Mouse (Mus musculus) testis, adult 2 months (tissue): ENCODE data around the gene Zfp612.

Experiments used
- CTCF ChIP-seq: fragments of 200-500 bp; IDR thresholded peaks from 2 replicates; pipeline ENCODE4 v1.5.1; 2012; ENCODE audit warnings: low read depth, mild to moderate bottlenecking, inconsistent platforms, low read length, moderate library complexity; ENCODE audit not compliant: control insufficient read depth, insufficient read depth, insufficient replicate concordance
- POLR2A ChIP-seq: fragments of 200-500 bp; IDR thresholded peaks from 2 replicates; pipeline ENCODE4 v1.6.1; 2012; ENCODE audit warnings: low read depth, mild to moderate bottlenecking, inconsistent platforms, low read length, moderate library complexity; ENCODE audit not compliant: control insufficient read depth

GRCm38 (mm10) chr8:110040509-110040908 lies 39.0 kb upstream of the Zfp612 start:
- TF ChIP-seq CTCF = no peak
- TF ChIP-seq POLR2A = no peak
